Mouse (Mus musculus) cortical plate, adult 2 months (tissue): ENCODE results near the gene Ust.

Source experiments
- CTCF ChIP-seq: fragments of 200-500 bp; IDR thresholded peaks from 2 replicates; pipeline ENCODE4 v1.5.1; 2011; ENCODE audit warnings: mild to moderate bottlenecking, control low read depth, low read length; ENCODE audit not compliant: insufficient read depth; ENCODE audit errors: extremely low read depth
- POLR2A ChIP-seq: fragments of 200-500 bp; IDR thresholded peaks from 2 replicates; pipeline ENCODE4 v1.6.1; 2011; ENCODE audit warnings: mild to moderate bottlenecking, low read length, control low read depth; ENCODE audit not compliant: insufficient read depth; ENCODE audit errors: extremely low read depth

DNA sequence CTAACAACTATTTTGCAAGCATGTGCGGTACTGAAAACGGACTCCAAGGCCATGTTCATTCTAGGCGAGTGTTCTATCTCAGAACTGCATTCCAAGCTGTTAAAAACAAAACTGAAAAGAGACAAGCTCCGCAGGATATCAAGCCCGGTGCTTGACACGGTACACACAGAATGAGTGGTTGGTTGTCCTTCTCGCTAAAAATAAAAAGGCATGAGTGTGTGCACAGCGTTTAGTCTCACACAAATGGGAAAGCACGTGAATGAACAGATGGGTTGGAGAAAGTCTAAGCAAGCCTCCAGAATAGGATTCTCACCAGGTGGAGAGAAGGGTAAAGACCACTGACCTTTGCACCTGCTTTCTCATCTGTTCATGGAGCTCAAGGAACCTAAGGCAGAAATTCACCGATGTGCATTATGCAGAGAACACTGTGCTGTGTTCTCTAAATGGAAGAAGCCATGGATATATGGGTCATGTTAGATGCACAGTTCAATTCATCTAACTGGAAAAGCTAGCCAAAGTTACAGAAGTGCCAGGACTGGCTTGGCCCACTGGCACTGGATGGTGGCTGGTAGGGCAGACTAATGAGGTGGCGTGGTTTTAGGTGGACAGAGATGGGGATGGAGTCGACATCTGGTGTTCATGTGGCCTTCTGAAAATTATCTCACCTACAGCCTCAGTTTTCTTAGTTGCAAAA, 90.8 kb downstream of the Ust start:
- TF ChIP-seq POLR2A (no peak), CTCF (no peak)
